Mouse (Mus musculus) cerebellum, adult 18-20 months (tissue): Measurements from ENCODE around the gene Sec14l1.

ENCODE experiments used
- DNase-seq, 2 experiments: peaks; one replicate each; pipeline ENCODE4 v3.0.0; 2021

The Sec14l1 gene

DNA sequence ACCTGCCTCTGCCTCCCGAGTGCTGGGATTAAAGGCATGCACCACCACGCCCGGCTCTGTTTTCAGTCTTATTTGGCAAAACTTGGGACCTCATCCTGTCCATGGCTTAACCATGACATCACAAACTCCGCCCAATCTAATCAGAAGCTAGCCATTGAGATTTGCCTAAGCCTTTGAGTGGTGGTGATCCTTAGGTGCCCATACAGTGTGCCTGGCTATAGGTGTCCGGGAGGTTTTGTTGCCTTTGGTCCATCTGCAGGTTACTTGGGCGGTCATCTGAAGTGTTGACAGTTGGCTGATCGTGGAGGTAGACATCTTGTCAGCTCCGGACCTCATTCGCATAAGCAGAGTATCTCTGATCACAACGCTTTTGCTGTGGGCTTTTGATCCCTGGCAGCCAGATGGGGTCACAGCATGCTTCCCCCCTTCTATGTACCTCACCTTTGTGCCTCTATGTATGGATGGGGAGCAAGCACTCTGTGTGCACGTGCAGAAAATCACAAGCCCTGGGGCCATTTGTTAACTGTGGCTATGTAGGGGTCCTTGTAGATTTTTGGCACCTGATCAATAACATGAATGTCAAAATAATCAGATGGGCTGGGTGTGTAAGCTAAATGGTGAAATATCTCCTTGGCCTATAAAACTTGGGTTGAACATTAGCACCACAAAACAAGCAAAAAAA, 2.9 kb upstream of the Sec14l1 start:
- DNase-seq = no peak

GRCm38 (mm10) chr11:117112649-117113051, 2.3 kb upstream of the Sec14l1 start:
- no peak for DNase-seq

DNA sequence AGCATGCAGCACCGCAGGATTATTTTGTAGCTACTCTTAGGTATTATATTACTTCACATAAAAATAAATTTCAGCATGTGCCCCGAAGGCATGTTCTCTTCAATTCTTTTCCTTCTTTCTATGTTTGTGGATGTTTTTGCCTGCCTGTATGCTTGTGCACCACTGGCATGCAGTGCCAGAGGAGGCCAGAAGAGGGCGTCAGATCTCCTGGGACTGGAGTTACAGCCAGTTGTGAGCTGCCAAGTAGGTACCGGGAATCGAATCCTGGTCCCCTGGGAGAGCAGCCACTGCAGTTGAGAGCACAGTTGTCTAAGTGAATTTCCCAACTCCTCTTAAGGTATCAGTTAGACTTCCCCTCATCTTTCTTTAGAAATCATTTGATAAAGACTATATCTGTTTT, 1.6 kb upstream of the Sec14l1 start:
- DNase-seq = peak in 1 of 2 experiments; percentile 44

GRCm38 (mm10) chr11:117114231-117114591, 757 bp upstream of the Sec14l1 start:
- DNase-seq = no peak

GRCm38 (mm10) chr11:117115346-117116219, 615 bp downstream of the Sec14l1 start:
- DNase-seq = peak; percentile 84 to 86

- DNase-seq = peak in 1 of 2 experiments; percentile 49
These were observed 1.7 kb downstream of the Sec14l1 start for GRCm38 (mm10) chr11:117116350-117117303.

GRCm38 (mm10) chr11:117117321-117117720, 2.4 kb downstream of the Sec14l1 start:
- peak in 1 of 2 experiments; percentile 52 for DNase-seq

DNA sequence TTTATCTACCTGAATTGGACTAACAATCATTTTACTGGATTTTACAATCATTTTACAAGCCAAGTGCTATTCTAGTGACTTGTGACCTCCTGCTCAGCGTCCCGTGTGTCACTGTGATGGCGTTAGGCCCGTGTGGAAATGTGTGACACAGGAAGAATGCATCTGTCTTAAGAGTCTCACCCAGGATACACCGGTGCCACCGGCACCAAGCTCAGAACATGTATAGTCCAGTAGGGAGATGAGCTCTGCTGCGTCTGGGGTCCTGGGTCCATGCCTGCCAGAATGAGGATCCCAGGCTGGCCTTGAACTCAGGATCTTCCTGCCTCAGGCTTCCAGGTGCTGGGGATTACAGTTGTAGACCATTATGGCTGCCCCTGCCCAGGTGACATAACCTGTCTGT, 2.8 kb downstream of the Sec14l1 start:
- DNase-seq = peak in 1 of 2 experiments; percentile 44

- no peak for DNase-seq
These were observed 3.3 kb downstream of the Sec14l1 start for GRCm38 (mm10) chr11:117118248-117118647.

GRCm38 (mm10) chr11:117118721-117119321, 3.9 kb downstream of the Sec14l1 start:
- DNase-seq = peak; percentile 88 to 93

- peak in 1 of 2 experiments; percentile 37 for DNase-seq
These were observed 4.8 kb downstream of the Sec14l1 start for GRCm38 (mm10) chr11:117119723-117120122.

- DNase-seq = peak; percentile 51 to 73
These were observed 5.6 kb downstream of the Sec14l1 start for GRCm38 (mm10) chr11:117120285-117121163.

GRCm38 (mm10) chr11:117121164-117121535, 6.2 kb downstream of the Sec14l1 start:
- DNase-seq = peak in 1 of 2 experiments; percentile 82

GRCm38 (mm10) chr11:117121954-117122353, 7.0 kb downstream of the Sec14l1 start:
- DNase-seq = peak in 1 of 2 experiments; percentile 48

- DNase-seq = peak; percentile 78 to 87
These were observed 8.6 kb downstream of the Sec14l1 start for GRCm38 (mm10) chr11:117123418-117124085.

DNA sequence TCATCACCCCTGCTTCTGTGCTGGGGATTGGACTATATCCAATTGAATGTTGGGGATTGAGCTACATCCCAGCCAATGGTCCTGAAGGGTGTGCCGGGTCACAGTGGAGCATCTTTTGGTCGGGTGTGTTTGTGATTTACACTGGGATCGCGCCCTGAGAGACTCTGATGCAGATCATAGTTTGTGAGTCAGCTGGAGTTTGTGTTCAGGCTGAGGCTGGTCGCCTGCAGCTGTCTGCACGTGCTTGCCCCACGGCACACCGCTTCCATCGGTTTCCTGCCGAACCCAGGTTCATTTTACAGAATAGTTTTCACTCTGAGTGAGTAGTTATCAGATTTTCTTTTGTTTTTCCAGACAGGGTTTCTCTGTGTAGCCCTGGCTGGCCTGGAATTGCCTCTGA, 9.6 kb downstream of the Sec14l1 start:
- peak in 1 of 2 experiments; percentile 47 for DNase-seq

GRCm38 (mm10) chr11:117127250-117127837, 12.4 kb downstream of the Sec14l1 start:
- DNase-seq = no peak

DNA sequence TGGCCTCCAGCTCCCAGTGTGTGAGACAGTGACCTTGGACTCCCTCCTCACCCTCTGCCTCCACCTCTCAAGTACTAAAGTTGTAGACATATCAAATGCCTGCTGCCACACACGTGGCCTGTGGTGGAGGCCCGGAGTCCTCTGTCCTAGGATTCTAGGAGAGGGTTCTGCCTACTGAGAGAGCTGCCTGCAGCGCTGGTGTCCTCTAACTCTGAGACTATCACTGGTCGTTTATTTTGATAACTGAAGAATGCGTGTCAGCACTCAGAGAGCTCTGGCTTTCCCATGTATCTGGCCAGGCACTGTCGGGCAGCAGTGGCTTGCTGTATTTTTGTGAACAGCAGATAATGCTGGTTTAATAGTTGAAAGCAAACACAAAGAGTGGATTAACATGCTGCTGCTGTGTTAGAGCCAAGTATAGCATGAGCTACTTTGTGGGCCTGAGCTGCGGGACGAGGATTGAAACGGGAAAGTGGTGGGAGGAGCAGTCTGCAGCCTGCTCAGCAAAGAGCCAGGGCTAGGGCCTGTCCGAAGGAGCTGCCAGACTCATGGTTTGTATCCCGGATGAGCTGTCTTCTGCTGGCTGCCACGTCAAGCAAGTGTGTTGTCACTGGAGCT, 13.1 kb downstream of the Sec14l1 start:
- DNase-seq = no peak

GRCm38 (mm10) chr11:117129473-117129872, 14.5 kb downstream of the Sec14l1 start:
- peak; percentile 66 to 71 for DNase-seq

- DNase-seq = no peak
These were observed 15.1 kb downstream of the Sec14l1 start for GRCm38 (mm10) chr11:117130068-117130467.
